Mouse (Mus musculus): ENCODE measurements around the gene Recql5.

Gene Recql5

GRCm38 (mm10) chr11:115898886-115899285, 34.4 kb downstream of the Recql5 start:
- TF ChIP-seq GATA4 (IDR thresholded peaks at IDR 0.05; ENCODE audit: insufficient replicate concordance, low read length) = no peak

GRCm38 (mm10) chr11:115898446-115898845, 34.8 kb downstream of the Recql5 start:
- TF ChIP-seq GATA4 (IDR thresholded peaks at IDR 0.05; ENCODE audit: insufficient replicate concordance, low read length) = no peak

DNA sequence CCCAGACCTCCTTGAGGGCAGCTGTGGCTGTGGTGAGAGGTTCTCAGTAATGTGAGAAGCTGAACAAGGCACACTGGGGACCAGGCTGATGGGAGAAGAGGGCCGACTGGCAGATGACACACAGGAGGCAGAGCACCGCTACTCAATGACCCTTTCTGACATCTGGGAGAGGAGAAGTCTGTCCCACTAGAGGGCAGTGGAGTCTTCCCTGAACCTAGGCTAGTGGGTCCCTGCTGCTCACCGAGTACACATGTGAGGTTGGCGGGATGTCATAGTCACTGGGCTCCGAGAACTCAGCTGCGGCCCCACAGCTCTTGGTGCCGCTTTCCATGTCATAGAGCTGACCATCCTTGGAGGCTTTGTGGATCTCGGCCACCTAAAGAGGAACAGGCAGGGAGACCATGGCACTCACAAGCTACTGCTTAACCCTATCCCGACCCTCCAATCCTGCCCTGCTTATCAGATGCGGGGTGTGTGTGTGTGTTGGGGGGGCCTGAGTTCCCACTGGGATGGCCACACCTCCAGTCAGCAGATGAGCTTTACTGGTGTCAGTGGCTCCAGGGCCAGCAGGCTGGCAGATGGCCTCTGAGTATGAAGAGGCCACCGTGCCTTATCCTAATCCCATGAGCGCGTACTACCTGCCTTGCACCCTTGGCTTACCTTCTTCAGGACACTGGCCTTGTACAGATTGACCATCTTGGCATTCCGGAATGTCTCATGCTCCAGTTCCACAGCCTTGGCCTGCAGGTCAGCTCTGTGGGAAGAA, 38.3 kb downstream of the Recql5 start:
- no peak for TF ChIP-seq GATA4 (IDR thresholded peaks at IDR 0.05; ENCODE audit: insufficient replicate concordance, low read length)

DNA sequence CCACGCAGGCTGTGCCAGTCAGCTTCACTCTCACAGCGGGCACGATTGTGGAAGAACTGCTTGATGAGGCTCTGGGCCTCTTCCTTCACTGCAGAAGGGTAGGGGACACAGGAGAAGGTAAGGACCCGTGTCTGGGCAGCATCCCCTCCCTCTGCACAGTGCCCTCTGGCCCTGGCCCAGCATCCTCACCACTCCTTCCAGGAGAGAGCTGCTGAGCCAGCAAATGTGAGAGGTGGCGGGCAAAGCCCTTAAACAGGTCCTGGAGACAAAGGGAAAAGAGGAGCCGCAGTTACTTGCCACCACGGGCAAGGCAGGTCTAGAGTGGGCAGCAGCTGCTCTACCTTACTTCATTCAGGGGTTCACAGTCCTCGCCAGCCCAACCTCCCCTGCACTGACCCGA, 40.2 kb downstream of the Recql5 start:
- no peak for TF ChIP-seq GATA4 (IDR thresholded peaks at IDR 0.05; ENCODE audit: insufficient replicate concordance, low read length)

DNA sequence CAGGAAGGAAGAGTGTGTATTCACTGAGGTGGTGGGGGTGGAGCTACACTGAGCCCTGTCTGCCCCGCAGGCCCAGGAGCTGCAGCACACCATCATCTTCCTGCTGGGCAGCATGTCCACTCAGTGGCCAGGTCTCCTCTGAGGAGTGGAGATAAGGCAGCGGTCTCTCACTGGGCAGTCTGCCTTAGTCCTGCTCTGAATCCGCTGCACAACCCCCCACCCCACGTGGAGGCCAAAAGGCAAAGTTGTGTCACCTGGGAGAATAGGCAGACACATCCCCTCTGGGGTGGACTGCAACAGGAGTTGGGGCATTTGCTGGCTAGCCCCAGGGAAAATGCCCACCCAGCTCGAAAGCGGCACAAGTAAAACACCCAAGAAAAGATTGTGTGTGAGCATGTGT, 41.1 kb downstream of the Recql5 start:
- no peak for TF ChIP-seq GATA4 (IDR thresholded peaks at IDR 0.05; ENCODE audit: insufficient replicate concordance, low read length)

DNA sequence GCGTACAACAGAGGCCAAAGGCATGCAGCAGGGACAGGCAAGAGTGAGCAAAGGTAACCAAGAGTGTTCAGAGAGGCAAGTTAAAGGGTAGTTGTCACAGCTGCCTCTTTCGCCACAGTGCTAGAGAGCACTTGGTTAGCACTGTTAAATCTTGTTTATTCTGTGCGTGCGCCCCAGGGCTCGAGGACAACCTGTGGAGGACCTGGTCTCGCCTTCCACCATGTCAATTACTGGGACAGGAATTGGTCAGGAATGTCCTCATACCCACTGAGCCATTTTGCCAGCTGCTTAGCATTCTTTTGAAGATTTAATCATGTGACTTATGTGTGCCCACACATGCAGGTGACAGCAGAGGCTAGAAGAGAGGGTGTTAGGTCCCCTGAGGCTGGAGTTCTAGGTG, 44.1 kb downstream of the Recql5 start:
- TF ChIP-seq GATA4 (IDR thresholded peaks at IDR 0.05; ENCODE audit: insufficient replicate concordance, low read length) = no peak

GRCm38 (mm10) chr11:115888020-115888419, 45.3 kb downstream of the Recql5 start:
- no peak for TF ChIP-seq GATA4 (IDR thresholded peaks at IDR 0.05; ENCODE audit: insufficient replicate concordance, low read length)

GRCm38 (mm10) chr11:115886446-115886845, 46.8 kb downstream of the Recql5 start:
- no peak for TF ChIP-seq GATA4 (IDR thresholded peaks at IDR 0.05; ENCODE audit: insufficient replicate concordance, low read length)

- no peak for TF ChIP-seq GATA4 (IDR thresholded peaks at IDR 0.05; ENCODE audit: insufficient replicate concordance, low read length)
Measured at GRCm38 (mm10) chr11:115885281-115885680, 48.0 kb downstream of the Recql5 start.

- TF ChIP-seq GATA4 (IDR thresholded peaks at IDR 0.05; ENCODE audit: insufficient replicate concordance, low read length) = no peak
Measured at GRCm38 (mm10) chr11:115884361-115884760, 48.9 kb downstream of the Recql5 start.

DNA sequence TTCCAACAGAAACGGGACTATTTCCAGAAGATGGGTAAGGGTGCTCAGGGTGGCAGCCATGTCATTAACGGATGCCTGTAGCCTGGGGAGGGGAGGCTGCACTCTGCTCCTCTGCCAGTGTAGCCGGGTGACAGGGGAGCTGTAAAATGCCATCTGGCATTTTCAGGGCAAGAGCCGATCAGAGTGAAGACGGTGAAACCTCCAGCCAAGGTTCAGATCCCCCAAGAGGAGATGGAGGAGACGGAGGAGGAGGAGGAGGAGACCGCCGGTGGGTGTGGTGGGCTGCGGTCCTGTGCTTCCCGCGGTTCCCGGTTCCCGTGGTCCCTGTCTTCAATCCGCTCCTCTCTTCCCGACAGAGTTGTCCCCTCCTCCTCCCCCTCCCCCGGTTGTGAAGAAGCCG, 50.0 kb downstream of the Recql5 start:
- no peak for TF ChIP-seq GATA4 (IDR thresholded peaks at IDR 0.05; ENCODE audit: insufficient replicate concordance, low read length)

GRCm38 (mm10) chr11:115881002-115881401, 52.3 kb downstream of the Recql5 start:
- TF ChIP-seq GATA4 (IDR thresholded peaks at IDR 0.05; ENCODE audit: insufficient replicate concordance, low read length) = no peak

GRCm38 (mm10) chr11:115878071-115878470, 55.2 kb downstream of the Recql5 start:
- no peak for TF ChIP-seq GATA4 (IDR thresholded peaks at IDR 0.05; ENCODE audit: insufficient replicate concordance, low read length)

- no peak for TF ChIP-seq GATA4 (IDR thresholded peaks at IDR 0.05; ENCODE audit: insufficient replicate concordance, low read length)
Measured at GRCm38 (mm10) chr11:115877174-115877755, 56.0 kb downstream of the Recql5 start.

DNA sequence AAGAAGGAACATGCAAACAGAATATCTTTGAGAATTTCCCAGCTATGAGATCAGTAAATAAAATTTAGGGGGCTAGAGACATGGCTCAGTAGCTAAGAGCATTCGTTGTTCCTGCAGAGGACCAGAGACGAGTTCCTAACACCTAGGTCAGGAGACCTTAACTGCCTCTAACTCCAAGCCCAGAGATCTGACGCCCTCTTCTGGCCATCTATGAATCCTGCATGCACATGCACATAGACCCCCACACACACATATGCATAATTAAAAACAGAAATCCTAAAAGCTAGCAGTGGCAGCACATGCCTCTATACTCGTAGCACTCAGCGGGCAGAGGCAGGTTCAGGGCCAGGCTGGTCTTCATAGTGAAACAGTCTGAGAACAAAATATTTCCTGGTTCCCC, 56.8 kb downstream of the Recql5 start:
- no peak for TF ChIP-seq GATA4 (IDR thresholded peaks at IDR 0.05; ENCODE audit: insufficient replicate concordance, low read length)

GRCm38 (mm10) chr11:115875935-115876334, 57.3 kb downstream of the Recql5 start:
- no peak for TF ChIP-seq GATA4 (IDR thresholded peaks at IDR 0.05; ENCODE audit: insufficient replicate concordance, low read length)

- no peak for TF ChIP-seq GATA4 (IDR thresholded peaks at IDR 0.05; ENCODE audit: insufficient replicate concordance, low read length)
Measured at GRCm38 (mm10) chr11:115872437-115872836, 60.8 kb downstream of the Recql5 start.

All from liver, adult (tissue).